Mouse (Mus musculus): ENCODE results near the gene Bub1. TPM values are rescaled to one million over a fixed set of nuclear protein-coding genes. Genes with fewer than 3 reads are reported as not detected.

Bub1 gene
- total and polyA plus RNA-seq, 3 experiments: 9.6 to 127 (median 119) TPM

DNA sequence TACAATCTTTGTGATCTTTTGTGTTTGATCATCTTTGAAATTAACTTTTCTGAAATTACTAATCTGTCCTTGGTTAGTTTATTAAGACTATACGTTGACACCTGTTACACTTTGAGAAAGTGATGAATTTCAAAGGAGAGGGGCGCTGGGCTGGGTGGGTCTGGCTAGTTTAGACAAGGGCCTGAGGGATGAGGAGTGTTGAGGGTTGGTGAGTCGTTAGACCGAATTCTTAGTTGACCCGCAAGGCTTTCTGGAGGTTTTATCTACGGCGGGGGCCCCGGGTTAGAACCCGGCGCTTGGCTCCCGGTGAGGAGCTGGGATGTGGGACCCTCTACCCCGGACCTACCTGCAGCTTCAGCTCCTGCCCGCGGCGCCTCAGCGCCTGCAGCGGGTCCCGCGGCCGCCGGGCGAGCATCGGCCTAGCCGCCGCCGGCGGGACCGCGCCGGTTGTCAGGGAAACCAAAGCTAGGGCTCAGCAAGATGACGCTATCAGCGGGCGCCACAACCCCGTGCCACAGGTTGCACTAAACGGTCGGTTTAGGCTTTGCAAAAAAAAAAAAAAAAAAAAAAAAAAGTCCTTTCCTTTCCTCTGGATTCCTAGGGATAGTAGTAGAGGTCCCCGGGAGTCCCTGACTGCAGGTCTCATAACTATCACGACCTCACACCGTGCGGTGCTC is 43.1 kb downstream of the Bub1 start, which contains the start of gene Nphp1:
Nphp1 (minus strand) TSS at position 458 of the 677 bp plus-strand sequence.
- peak within 1 kb of the TSS; percentile 75 for H3K4me3 ChIP-seq (ENCODE audit: low read depth, low read length)
- peaks cover 32% of the 10 kb centered on the region for H3K4me1 ChIP-seq (ENCODE audit: insufficient read depth, low read depth, low read length)
- DNase-seq (ENCODE audit: low spot score) (peak; percentile 56), ATAC-seq (ENCODE audit: extremely low read depth, insufficient number of reproducible peaks, low FRiP score, poor library complexity, severe bottlenecking) (peak; percentile 40; the same call in 1 of the 2 replicates)
- H3K9me3 ChIP-seq (replicated peaks): no peaks in the 10 kb centered on the region
- H3K36me3 ChIP-seq (replicated peaks): peaks cover 8% of the 10 kb centered on the region
- H3K27me3 ChIP-seq (ENCODE audit: insufficient read depth, low read length): no peaks in the 10 kb centered on the region
- TF ChIP-seq CTCF (IDR thresholded peaks at IDR 0.05; ENCODE audit: low read depth, low read length): no peak
- no peak for TF ChIP-seq TAL1 (conservative IDR thresholded peaks at IDR 0.05; ENCODE audit: low read depth, low read length)
- TF ChIP-seq POLR2AphosphoS5 (IDR thresholded peaks at IDR 0.05; ENCODE audit: insufficient replicate concordance, low read depth, low read length): no peak
- no peak for TF ChIP-seq GATA1 (IDR thresholded peaks at IDR 0.05; ENCODE audit: borderline replicate concordance, low read length)
- TF ChIP-seq GATA2 (IDR thresholded peaks at IDR 0.05; ENCODE audit: borderline replicate concordance, low read depth, low read length): no peak

DNA sequence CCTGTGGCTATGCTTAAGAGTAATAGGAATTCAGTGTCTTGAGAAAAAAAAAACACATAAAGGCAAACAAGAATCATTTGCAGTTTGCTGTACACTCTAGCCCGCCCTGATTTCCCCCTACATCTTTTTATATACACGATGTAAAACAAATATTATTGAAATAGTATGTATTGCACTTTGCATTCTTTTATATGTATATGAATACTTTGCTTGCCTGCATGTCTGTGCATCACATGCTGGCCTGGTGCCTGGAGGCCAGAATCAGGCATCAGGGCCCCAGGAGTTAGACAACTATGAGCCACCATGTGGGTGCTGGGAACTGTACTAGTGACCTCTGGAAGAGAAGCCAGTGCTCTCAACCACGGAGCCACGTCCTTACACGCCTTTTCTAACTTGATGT is 44.4 kb downstream of the Bub1 start:
- TF ChIP-seq GATA2 (IDR thresholded peaks at IDR 0.05; ENCODE audit: borderline replicate concordance, low read depth, low read length) (no peak), POLR2AphosphoS5 (IDR thresholded peaks at IDR 0.05; ENCODE audit: insufficient replicate concordance, low read depth, low read length) (no peak), GATA1 (IDR thresholded peaks at IDR 0.05; ENCODE audit: borderline replicate concordance, low read length) (no peak), CTCF (IDR thresholded peaks at IDR 0.05; ENCODE audit: low read depth, low read length) (no peak), TAL1 (conservative IDR thresholded peaks at IDR 0.05; ENCODE audit: low read depth, low read length) (no peak)
- H3K36me3 ChIP-seq (replicated peaks): peaks cover 8% of the 10 kb centered on the region
- no peak overlapping the region for H3K4me3 ChIP-seq (ENCODE audit: low read depth, low read length)
- H3K9me3 ChIP-seq (replicated peaks): no peaks in the 10 kb centered on the region
- peaks cover 32% of the 10 kb centered on the region for H3K4me1 ChIP-seq (ENCODE audit: insufficient read depth, low read depth, low read length)
- DNase-seq (ENCODE audit: low spot score) (no peak), ATAC-seq (ENCODE audit: extremely low read depth, insufficient number of reproducible peaks, low FRiP score, poor library complexity, severe bottlenecking) (no peak)
- no peaks in the 10 kb centered on the region for H3K27me3 ChIP-seq (ENCODE audit: insufficient read depth, low read length)

DNA sequence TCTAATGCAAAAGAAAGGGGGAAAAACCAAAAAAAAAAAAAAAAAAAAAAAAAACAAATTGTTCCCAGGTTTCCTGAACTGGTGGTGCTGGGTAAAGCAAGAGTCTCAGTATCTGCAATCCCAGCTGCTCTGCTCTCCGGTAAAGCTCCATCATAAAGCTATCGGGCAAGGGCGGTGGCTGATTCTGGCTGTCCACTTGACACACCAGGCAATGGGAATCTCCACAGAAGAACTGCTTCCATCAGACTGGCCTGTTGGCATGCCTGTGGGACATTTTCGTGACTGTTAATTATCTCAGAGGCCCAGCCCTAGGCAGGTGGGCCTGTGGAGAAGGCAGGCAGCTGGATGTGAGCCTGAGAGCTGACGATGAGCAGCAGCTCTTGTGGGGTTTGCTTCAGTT is 53.2 kb downstream of the Bub1 start:
- Histone ChIP-seq H3K36me3 (replicated peaks) (peaks cover 18% of the 10 kb centered on the region), H3K9me3 (replicated peaks) (no peaks in the 10 kb centered on the region), H3K27me3 (ENCODE audit: insufficient read depth, low read length) (no peaks in the 10 kb centered on the region), H3K4me1 (ENCODE audit: insufficient read depth, low read depth, low read length) (peaks cover 8% of the 10 kb centered on the region), H3K4me3 (ENCODE audit: low read depth, low read length) (no peak overlapping the region)
- DNase-seq (ENCODE audit: low spot score): no peak
- TF ChIP-seq POLR2AphosphoS5 (IDR thresholded peaks at IDR 0.05; ENCODE audit: insufficient replicate concordance, low read depth, low read length) (no peak), CTCF (IDR thresholded peaks at IDR 0.05; ENCODE audit: low read depth, low read length) (no peak), GATA2 (IDR thresholded peaks at IDR 0.05; ENCODE audit: borderline replicate concordance, low read depth, low read length) (no peak), GATA1 (IDR thresholded peaks at IDR 0.05; ENCODE audit: borderline replicate concordance, low read length) (no peak), TAL1 (conservative IDR thresholded peaks at IDR 0.05; ENCODE audit: low read depth, low read length) (no peak)
- ATAC-seq (ENCODE audit: extremely low read depth, insufficient number of reproducible peaks, low FRiP score, poor library complexity, severe bottlenecking): no peak

DNA sequence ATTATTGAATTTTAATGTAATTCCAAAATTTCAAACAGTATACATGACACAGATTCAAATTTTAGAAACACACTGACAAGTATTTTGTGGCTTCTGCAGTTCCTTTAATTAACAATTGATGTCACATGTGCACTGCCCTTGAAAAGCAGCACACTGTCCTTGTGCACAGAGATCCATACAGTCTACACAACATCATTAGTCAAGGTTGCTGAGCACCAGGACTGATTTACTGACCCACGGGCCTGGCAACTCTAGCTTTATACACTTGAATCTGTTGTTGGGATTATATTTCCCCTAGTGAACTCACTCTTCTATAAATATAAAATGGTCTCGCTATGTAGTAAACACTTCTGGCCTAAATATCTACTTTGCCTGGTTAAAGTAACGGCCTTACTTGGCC is 56.7 kb downstream of the Bub1 start:
- no peaks in the 10 kb centered on the region for H3K9me3 ChIP-seq (replicated peaks)
- H3K36me3 ChIP-seq (replicated peaks): peaks cover 33% of the 10 kb centered on the region
- ATAC-seq (ENCODE audit: extremely low read depth, insufficient number of reproducible peaks, low FRiP score, poor library complexity, severe bottlenecking) (no peak), DNase-seq (ENCODE audit: low spot score) (no peak)
- no peaks in the 10 kb centered on the region for H3K27me3 ChIP-seq (ENCODE audit: insufficient read depth, low read length)
- peaks cover 8% of the 10 kb centered on the region for H3K4me1 ChIP-seq (ENCODE audit: insufficient read depth, low read depth, low read length)
- TF ChIP-seq GATA1 (IDR thresholded peaks at IDR 0.05; ENCODE audit: borderline replicate concordance, low read length): no peak
- TF ChIP-seq TAL1 (conservative IDR thresholded peaks at IDR 0.05; ENCODE audit: low read depth, low read length): no peak
- TF ChIP-seq GATA2 (IDR thresholded peaks at IDR 0.05; ENCODE audit: borderline replicate concordance, low read depth, low read length): no peak
- no peak for TF ChIP-seq POLR2AphosphoS5 (IDR thresholded peaks at IDR 0.05; ENCODE audit: insufficient replicate concordance, low read depth, low read length)
- no peak for TF ChIP-seq CTCF (IDR thresholded peaks at IDR 0.05; ENCODE audit: low read depth, low read length)
- no peak overlapping the region for H3K4me3 ChIP-seq (ENCODE audit: low read depth, low read length)

DNA sequence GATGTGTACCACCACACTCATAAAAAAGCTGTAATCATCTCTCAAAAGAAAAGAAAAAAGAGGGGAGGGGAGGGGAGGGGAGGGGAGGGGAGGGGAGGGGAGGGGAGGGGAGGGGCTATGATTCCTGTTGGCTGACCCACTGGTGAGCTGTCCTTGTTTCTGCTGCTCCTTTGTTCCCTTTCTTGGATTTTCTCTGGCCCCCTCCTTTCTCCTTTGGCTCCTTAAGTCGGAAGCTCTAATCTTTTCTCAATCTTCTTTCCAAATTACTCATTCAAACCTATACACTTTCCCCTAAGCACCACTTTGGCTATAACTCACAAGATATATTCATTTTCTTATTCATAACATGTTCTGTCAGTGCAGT is 57.1 kb downstream of the Bub1 start:
- no peak for TF ChIP-seq TAL1 (conservative IDR thresholded peaks at IDR 0.05; ENCODE audit: low read depth, low read length)
- no peak for TF ChIP-seq GATA2 (IDR thresholded peaks at IDR 0.05; ENCODE audit: borderline replicate concordance, low read depth, low read length)
- TF ChIP-seq GATA1 (IDR thresholded peaks at IDR 0.05; ENCODE audit: borderline replicate concordance, low read length): no peak
- TF ChIP-seq POLR2AphosphoS5 (IDR thresholded peaks at IDR 0.05; ENCODE audit: insufficient replicate concordance, low read depth, low read length): no peak
- TF ChIP-seq CTCF (IDR thresholded peaks at IDR 0.05; ENCODE audit: low read depth, low read length): no peak
- no peak for ATAC-seq (ENCODE audit: extremely low read depth, insufficient number of reproducible peaks, low FRiP score, poor library complexity, severe bottlenecking)
- H3K9me3 ChIP-seq (replicated peaks): no peaks in the 10 kb centered on the region
- H3K36me3 ChIP-seq (replicated peaks): peaks cover 36% of the 10 kb centered on the region
- H3K4me1 ChIP-seq (ENCODE audit: insufficient read depth, low read depth, low read length): peaks cover 8% of the 10 kb centered on the region
- H3K4me3 ChIP-seq (ENCODE audit: low read depth, low read length): no peak overlapping the region
- H3K27me3 ChIP-seq (ENCODE audit: insufficient read depth, low read length): no peaks in the 10 kb centered on the region
- DNase-seq (ENCODE audit: low spot score): no peak

GRCm38 (mm10) chr2:127773938-127774577 is 57.6 kb downstream of the Bub1 start:
- Histone ChIP-seq H3K27me3 (ENCODE audit: insufficient read depth, low read length) (no peaks in the 10 kb centered on the region), H3K4me3 (ENCODE audit: low read depth, low read length) (no peak overlapping the region; the same call in 1 of the 2 replicates), H3K4me1 (ENCODE audit: insufficient read depth, low read depth, low read length) (peaks cover 8% of the 10 kb centered on the region), H3K36me3 (replicated peaks) (peaks cover 39% of the 10 kb centered on the region), H3K9me3 (replicated peaks) (no peaks in the 10 kb centered on the region)
- TF ChIP-seq TAL1 (conservative IDR thresholded peaks at IDR 0.05; ENCODE audit: low read depth, low read length) (no peak), GATA2 (IDR thresholded peaks at IDR 0.05; ENCODE audit: borderline replicate concordance, low read depth, low read length) (no peak), GATA1 (IDR thresholded peaks at IDR 0.05; ENCODE audit: borderline replicate concordance, low read length) (no peak), CTCF (IDR thresholded peaks at IDR 0.05; ENCODE audit: low read depth, low read length) (no peak), POLR2AphosphoS5 (IDR thresholded peaks at IDR 0.05; ENCODE audit: insufficient replicate concordance, low read depth, low read length) (no peak)
- DNase-seq (ENCODE audit: low spot score) (no peak), ATAC-seq (ENCODE audit: extremely low read depth, insufficient number of reproducible peaks, low FRiP score, poor library complexity, severe bottlenecking) (no peak)

Data from G1E (cell line).